Mouse (Mus musculus) kidney, embryonic 15.5 days (tissue): ENCODE measurements around the gene Apoc2. TPM values are rescaled to one million over a fixed set of nuclear protein-coding genes. Genes with fewer than 3 reads are reported as not detected.
A peak's percentile ranks its signal among the peaks of the same experiment; 100 is the strongest.

Experiments
- ATAC-seq: fragments of 200-750 bp; cut with Nextera tagmentation; replicated peaks from 2 replicates; pipeline ENCODE4 v1.8.0; 2017; ENCODE audit warnings: moderate TSS enrichment; ENCODE audit not compliant: low FRiP score
- H3K27ac ChIP-seq: fragments of 300-500 bp; sonication (generic); 2 replicates; pipeline ENCODE4 v1.5.1; 2015; ENCODE audit warnings: mild to moderate bottlenecking, inconsistent platforms
- H3K27me3 ChIP-seq: fragments of 300-500 bp; sonication (generic); 2 replicates; pipeline ENCODE4 v1.6.1; 2015; ENCODE audit warnings: inconsistent platforms
- H3K36me3 ChIP-seq: fragments of 300-500 bp; sonication (generic); 2 replicates; pipeline ENCODE4 v1.6.1; 2015; ENCODE audit warnings: inconsistent platforms
- H3K4me1 ChIP-seq: fragments of 300-500 bp; sonication (generic); 2 replicates; pipeline ENCODE4 v1.6.1; 2015; ENCODE audit warnings: inconsistent platforms
- H3K4me2 ChIP-seq: fragments of 300-500 bp; sonication (generic); 2 replicates; pipeline ENCODE4 v1.6.1; 2015; ENCODE audit warnings: moderate library complexity, mild to moderate bottlenecking, inconsistent platforms
- H3K4me3 ChIP-seq: fragments of 300-500 bp; sonication (generic); replicated peaks from 2 replicates; pipeline ENCODE4 v1.5.1; 2015; ENCODE audit warnings: mild to moderate bottlenecking, inconsistent platforms
- H3K9ac ChIP-seq: fragments of 300-500 bp; sonication (generic); 2 replicates; pipeline ENCODE4 v1.6.1; 2015; ENCODE audit warnings: mild to moderate bottlenecking, inconsistent platforms
- H3K9me3 ChIP-seq: fragments of 300-500 bp; sonication (generic); replicated peaks from 2 replicates; pipeline ENCODE4 v1.6.1; 2016; ENCODE audit warnings: inconsistent platforms
- WGBS: fragments of 180-500 bp; shearing (Covaris S2); methylation state at CpG from one replicate; pipeline ENCODE4 v1.1.7; 2015; ENCODE audit warnings: mixed read lengths; 5-methylcytosine and 5-hydroxymethylcytosine counted together
- polyA plus RNA-seq: library from polyadenylated mRNA; unstranded; fragments of >200 nt; fragmentation: Nextera tagmentation; extraction: Ambion mirVana; gene quantifications from 2 replicates; pipeline ENCODE4 v1.2.1, GENCODE M21; 2015

Gene Apoc2
- polyA plus RNA-seq, 1 experiment from 2014 or later, result 13.1 TPM

DNA sequence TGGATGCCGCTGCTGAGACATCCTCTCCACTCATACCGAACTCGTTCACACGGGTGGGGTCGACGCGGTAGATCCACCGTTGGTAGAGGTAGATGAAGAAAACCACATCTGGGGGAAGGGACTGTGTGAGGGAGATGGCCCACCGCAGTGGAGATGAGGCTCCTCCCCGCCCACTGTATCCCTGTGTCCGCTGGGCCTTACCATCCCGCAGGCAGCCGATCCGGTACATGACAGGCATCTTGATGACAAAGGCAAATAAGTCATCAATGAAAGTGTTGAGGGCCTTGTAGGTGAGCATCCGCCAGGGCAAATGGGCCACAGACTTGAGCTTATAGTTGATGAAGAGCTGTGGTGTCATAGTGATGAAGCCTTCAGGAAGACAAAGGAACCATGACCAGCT lies 43.9 kb downstream of the Apoc2 start:
- ATAC-seq, result no peak
- no peak overlapping the region for H3K4me2 ChIP-seq
- 95% methylated on average over 15 of the region's 15 CpGs for WGBS

DNA sequence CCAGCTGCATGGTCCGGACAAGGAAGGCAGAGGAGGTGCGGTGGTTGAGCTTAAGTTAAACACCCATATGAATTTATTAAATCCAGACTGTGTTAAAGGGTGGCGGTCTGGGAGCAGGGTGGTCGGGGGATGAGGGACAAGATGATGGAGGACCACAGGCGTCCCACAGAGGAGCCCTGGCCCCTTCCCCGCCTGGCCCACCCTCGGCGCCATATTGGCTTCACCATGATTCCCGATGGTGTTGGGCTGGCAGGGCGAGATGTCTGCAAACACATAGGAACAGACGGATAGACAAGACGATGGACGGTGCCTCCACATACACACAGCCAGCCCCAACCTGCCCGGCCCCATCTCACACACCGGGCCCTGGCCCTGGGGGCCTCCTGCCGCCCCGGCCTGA lies 44.5 kb downstream of the Apoc2 start:
- Histone ChIP-seq H3K27ac (no peak overlapping the region), H3K9ac (no peak overlapping the region), H3K36me3 (peaks cover 66% of the 10 kb centered on the region), H3K4me1 (peaks cover 6% of the 10 kb centered on the region; the same call in 1 of the 2 replicates), H3K4me3 (no peak overlapping the region), H3K4me2 (no peak overlapping the region), H3K27me3 (no peaks in the 10 kb centered on the region), H3K9me3 (no peaks in the 10 kb centered on the region)
- no peak for ATAC-seq
- WGBS, result 92% methylated on average over 17 of the region's 17 CpGs

More for the DNA sequence above, 43.9 kb downstream of the Apoc2 start:
- H3K4me1 ChIP-seq, result 0 out of 2 replicates have a peak, but pooled peaks cover 5% of the 10 kb centered on the region
- H3K27ac ChIP-seq, result no peak overlapping the region
- peaks cover 72% of the 10 kb centered on the region for H3K36me3 ChIP-seq
- H3K9ac ChIP-seq, result no peak overlapping the region
- no peaks in the 10 kb centered on the region for H3K27me3 ChIP-seq
- H3K9me3 ChIP-seq, result no peaks in the 10 kb centered on the region
- no peak overlapping the region for H3K4me3 ChIP-seq

DNA sequence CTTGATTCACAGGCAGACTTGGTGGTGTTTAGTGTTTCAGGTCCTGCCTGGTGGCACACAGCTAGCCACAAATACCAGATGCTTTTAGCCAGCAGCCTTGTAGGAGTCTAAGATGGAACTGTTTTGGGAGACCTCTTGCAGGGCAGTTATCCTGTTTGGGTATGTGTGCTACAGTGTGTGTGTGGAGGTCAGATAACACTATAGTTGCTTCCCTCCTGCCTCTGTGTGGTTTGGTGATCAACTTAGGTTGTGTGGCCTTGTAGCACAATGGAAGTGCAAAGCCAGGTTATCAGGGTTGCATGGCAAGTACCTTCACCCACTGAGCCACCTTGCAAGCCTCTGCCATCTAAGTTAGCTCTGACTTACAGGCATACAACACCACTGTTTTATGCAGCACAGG lies 45.0 kb downstream of the Apoc2 start:
- Histone ChIP-seq H3K9ac (no peak overlapping the region), H3K27me3 (no peaks in the 10 kb centered on the region), H3K27ac (no peak overlapping the region), H3K4me2 (no peak overlapping the region), H3K9me3 (no peaks in the 10 kb centered on the region), H3K4me1 (peaks cover 11% of the 10 kb centered on the region; the same call in 1 of the 2 replicates), H3K4me3 (no peak overlapping the region), H3K36me3 (peaks cover 61% of the 10 kb centered on the region)
- no peak for ATAC-seq

DNA sequence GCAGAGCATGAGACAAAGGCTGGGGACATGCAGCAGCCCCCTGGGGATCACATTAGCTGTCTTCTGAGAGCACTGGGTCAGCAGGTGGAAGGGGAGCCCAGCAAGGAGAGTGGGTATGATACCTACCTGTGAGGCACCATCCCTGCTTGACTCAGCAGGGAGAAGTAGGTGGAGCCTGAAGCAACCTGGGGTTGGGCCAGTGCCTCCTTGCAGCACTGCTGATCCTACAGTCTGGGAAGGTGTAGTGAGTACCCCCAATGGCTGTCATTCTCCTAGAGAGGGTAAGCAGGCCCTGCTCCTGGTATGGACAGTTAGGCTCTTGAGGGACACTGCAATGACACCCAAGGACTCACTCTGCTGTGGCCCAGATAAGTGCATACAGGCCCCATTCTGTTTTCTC lies 45.5 kb downstream of the Apoc2 start:
- Histone ChIP-seq H3K27me3 (no peaks in the 10 kb centered on the region), H3K4me2 (no peak overlapping the region), H3K4me1 (peaks cover 12% of the 10 kb centered on the region; the same call in 1 of the 2 replicates), H3K4me3 (no peak overlapping the region), H3K36me3 (peaks cover 57% of the 10 kb centered on the region), H3K27ac (no peak overlapping the region), H3K9me3 (no peaks in the 10 kb centered on the region), H3K9ac (no peak overlapping the region)
- no peak for ATAC-seq

DNA sequence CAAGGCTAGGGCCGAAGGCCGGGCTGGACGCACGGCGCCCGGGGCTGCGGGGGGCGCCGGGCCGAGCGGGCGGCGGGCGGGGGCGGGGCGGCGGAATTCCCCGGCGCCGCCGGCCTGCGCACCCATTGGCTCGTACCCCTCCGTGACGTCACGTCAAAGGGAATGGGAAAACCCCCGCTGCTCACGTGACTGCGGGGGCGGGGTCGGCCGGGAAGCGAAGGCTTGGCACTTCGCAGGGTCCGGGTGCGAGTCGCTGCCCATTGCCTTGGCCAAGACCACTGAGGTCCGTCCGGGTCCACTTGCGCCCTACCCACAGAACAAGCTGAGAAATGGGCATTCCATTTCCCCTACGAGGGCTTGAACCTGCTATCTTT lies 48.4 kb downstream of the Apoc2 start, which contains the start of gene Relb:
Gene Relb (minus strand): TSS at position 78 of the 374 bp plus-strand sequence.
- peak within 1 kb of the TSS; percentile 69 for H3K4me3 ChIP-seq
- under 1% methylated on average over 39 of the region's 41 CpGs for WGBS
- H3K36me3 ChIP-seq, result peaks cover 27% of the 10 kb centered on the region
- H3K4me1 ChIP-seq, result peaks cover 12% of the 10 kb centered on the region; the same call in 1 of the 2 replicates
- no peaks in the 10 kb centered on the region for H3K9me3 ChIP-seq
- peak within 1 kb of the TSS; percentile 41 for H3K9ac ChIP-seq
- H3K27me3 ChIP-seq, result no peaks in the 10 kb centered on the region
- H3K27ac ChIP-seq, result peak within 1 kb of the TSS; percentile 85
- peak within 1 kb of the TSS; percentile 90 for H3K4me2 ChIP-seq
- peak; percentile 69; the same call in 1 of the 2 replicates for ATAC-seq

DNA sequence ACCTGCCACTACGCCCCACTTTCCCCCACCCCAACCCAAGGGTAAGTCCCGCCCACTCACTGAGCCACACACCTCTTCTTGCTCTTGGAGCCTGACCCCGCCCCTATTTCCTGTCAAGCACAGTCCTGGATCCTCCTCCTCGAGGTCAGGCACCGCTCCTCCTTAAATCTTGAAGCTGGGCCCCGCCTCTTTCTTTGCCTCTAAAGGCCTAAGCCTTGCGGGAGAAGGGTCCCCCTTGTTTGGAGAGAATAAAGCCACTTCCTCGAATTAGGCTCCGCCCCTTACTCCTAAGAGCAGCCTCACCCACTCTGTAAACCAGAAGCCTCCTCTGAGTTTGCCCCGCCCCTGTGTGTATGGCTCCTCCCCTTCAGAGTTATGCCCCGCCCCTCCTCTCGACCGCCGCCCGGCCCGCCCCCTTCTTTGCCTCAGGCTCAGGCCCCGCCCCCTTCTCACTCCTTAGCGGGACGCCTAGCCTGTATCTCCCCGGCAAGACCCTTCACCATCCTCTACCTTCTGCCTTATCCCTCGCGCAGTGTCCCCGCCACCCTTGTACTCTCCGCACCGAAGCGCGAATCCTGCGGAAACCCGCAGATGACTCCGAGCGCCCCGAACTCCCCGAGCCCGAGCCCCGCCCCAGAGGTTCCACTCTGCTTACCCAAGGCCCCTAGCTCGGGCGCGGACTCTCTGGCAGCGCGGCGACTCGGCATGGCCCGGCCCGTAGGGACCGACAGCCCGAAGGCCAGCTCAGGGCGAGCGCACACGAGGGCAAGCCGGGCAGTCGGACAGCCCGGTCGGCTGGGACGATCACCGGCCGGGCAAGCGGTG lies 49.0 kb downstream of the Apoc2 start:
- peak overlapping the region; percentile 85 for H3K27ac ChIP-seq
- 2% methylated on average over 57 of the region's 57 CpGs for WGBS
- peak overlapping the region; percentile 69 for H3K4me3 ChIP-seq
- peak overlapping the region; percentile 41 for H3K9ac ChIP-seq
- H3K36me3 ChIP-seq, result peaks cover 21% of the 10 kb centered on the region
- no peaks in the 10 kb centered on the region for H3K9me3 ChIP-seq
- H3K4me1 ChIP-seq, result peaks cover 12% of the 10 kb centered on the region; the same call in 1 of the 2 replicates
- ATAC-seq, result peak; percentile 94
- H3K4me2 ChIP-seq, result peak overlapping the region; percentile 90
- H3K27me3 ChIP-seq, result no peaks in the 10 kb centered on the region

DNA sequence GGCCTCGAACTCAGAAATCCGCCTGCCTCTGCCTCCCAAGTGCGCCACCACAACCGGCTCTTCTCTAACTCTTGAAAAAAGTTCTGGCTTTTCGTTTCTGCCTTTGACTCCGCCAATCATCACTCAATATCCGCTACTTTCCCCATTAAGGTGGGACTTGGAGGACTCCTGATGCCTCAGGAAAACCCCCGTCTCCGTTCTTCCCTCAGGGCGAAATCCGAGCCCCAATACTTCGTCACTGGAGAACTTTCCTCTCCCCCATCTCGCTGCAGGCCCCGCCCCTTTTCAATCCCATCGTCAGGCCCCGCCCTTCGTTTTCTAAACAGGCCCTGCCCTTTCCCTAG lies 49.6 kb downstream of the Apoc2 start:
- Histone ChIP-seq H3K4me2 (peak overlapping the region; percentile 90), H3K9ac (no peak overlapping the region), H3K4me1 (peaks cover 12% of the 10 kb centered on the region; the same call in 1 of the 2 replicates), H3K27me3 (no peaks in the 10 kb centered on the region), H3K9me3 (no peaks in the 10 kb centered on the region), H3K27ac (peak overlapping the region; percentile 85), H3K4me3 (peak overlapping the region; percentile 69), H3K36me3 (peaks cover 15% of the 10 kb centered on the region)
- no peak; the same call in 1 of the 2 replicates for ATAC-seq
- WGBS, result 14% methylated on average over 17 of the region's 17 CpGs

DNA sequence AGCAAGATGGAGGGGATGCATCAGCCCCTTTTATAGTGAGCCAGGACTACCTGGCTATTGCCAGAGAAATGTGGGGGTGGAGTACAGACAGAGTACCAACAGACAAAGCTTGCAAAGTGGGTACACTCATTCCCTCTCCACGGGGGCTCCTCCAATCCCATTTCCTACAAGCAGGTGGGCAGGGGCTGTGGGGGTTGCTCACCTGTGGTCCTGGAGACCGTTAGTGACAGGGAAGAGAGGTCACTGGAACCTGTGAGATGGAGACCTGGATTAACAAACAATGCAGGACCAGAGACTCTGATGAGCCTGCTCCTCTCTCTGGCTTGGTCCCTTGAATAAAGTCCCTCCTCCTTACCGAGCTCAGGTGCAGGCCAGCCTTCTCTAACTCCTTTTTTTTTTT lies 50.0 kb downstream of the Apoc2 start:
- Histone ChIP-seq H3K9me3 (no peaks in the 10 kb centered on the region), H3K27me3 (no peaks in the 10 kb centered on the region), H3K4me2 (peak overlapping the region; percentile 90), H3K4me1 (peaks cover 12% of the 10 kb centered on the region; the same call in 1 of the 2 replicates), H3K9ac (no peak overlapping the region), H3K27ac (peak overlapping the region; percentile 85), H3K36me3 (peaks cover 11% of the 10 kb centered on the region), H3K4me3 (peak overlapping the region; percentile 69)
- no peak for ATAC-seq
- WGBS, result 67% methylated on average over 3 of the region's 3 CpGs

DNA sequence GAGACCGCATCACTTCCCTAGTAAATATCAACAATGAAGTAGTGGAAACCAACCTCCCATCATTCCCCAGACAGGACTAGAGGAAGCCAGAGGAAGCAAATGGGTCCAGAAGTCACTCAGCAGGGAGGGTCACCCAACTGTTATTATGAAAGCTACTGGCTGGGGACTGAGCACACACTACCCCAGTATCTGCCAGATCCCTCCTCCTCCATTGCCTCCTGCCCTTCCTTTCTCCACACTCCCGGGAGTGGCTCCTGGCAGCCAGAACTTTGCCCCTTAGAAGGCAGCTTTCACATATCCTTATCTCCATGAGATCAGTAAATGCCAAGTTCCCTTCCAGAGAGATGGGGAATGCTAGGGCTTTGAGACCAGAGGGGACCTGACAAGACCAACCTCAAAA lies 54.3 kb downstream of the Apoc2 start:
- no peak overlapping the region for H3K4me3 ChIP-seq
- no peak overlapping the region for H3K27ac ChIP-seq
- H3K4me2 ChIP-seq, result no peak overlapping the region
- H3K9ac ChIP-seq, result no peak overlapping the region
- WGBS, result 80% methylated on average over 2 of the region's 2 CpGs
- H3K36me3 ChIP-seq, result no peaks in the 10 kb centered on the region
- no peak for ATAC-seq
- peaks cover 19% of the 10 kb centered on the region for H3K4me1 ChIP-seq
- H3K9me3 ChIP-seq, result no peaks in the 10 kb centered on the region
- H3K27me3 ChIP-seq, result no peaks in the 10 kb centered on the region

DNA sequence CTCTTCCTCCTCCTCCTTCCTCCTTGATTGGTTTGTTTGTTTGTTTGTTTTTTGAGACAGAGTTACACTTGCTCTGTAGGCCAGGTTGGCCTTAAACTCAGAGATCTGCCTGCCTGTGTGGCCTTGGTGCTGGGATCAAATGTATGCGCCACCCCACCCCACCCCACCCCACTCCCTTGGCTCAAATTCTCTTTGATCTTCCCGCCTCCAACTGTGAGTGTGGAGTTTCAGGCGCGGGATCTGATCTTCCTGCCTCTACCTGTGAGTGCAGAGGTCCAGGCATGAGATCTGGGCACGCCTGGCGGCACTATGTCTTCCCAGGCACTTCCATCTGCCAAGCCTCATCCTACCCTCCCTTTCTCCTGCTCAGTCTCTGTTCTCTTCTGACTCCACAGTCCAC lies 55.5 kb downstream of the Apoc2 start:
- no peak overlapping the region for H3K9ac ChIP-seq
- no peaks in the 10 kb centered on the region for H3K27me3 ChIP-seq
- no peak overlapping the region for H3K4me3 ChIP-seq
- H3K4me2 ChIP-seq, result no peak overlapping the region
- H3K36me3 ChIP-seq, result no peaks in the 10 kb centered on the region
- no peaks in the 10 kb centered on the region for H3K9me3 ChIP-seq
- peaks cover 13% of the 10 kb centered on the region for H3K4me1 ChIP-seq
- no peak overlapping the region for H3K27ac ChIP-seq
- 34% methylated on average over 6 of the region's 6 CpGs for WGBS
- ATAC-seq, result no peak
